Mouse (Mus musculus) mouse embryonic stem cell (cell line): ENCODE data around the gene Fasl.

Source experiments
- in situ Hi-C, 2 experiments: fragments of 300-500 bp; cut with MboI; formaldehyde crosslinking; loops; 1 replicate in 1 of 2; 3 replicates in 1 of 2; pipeline ENCODE4 v1.14.3; 2019 to 2020; ENCODE audit warnings: low sequenced_read_pairs in 2 of 2, low pct_unique_long_range_greater_than_20kb in 1 of 2, mixed read lengths in 1 of 2; ENCODE audit not compliant: unreplicated experiment in 1 of 2

The Fasl gene

GRCm38 (mm10) chr1:161788339-161788738 is at the start of gene Fasl:
Fasl (minus strand) TSS chr1:161788495.
- in situ Hi-C loops, result no loop called here

- in situ Hi-C loops, result loop anchor here in 1 of 2 experiments (25.0 kb wide), 1 partner anchor 886 kb away; no protein-coding TSS in a partner anchor
Measured at GRCm38 (mm10) chr1:161826677-161827076, 38.4 kb upstream of the Fasl start.

- in situ Hi-C loops, result no loop called here
Measured at GRCm38 (mm10) chr1:161809428-161809827, 21.1 kb upstream of the Fasl start.

GRCm38 (mm10) chr1:161808980-161809379 is 20.7 kb upstream of the Fasl start:
- in situ Hi-C loops, result no loop called here

GRCm38 (mm10) chr1:161804541-161804971 is 16.3 kb upstream of the Fasl start:
- in situ Hi-C loops, result no loop called here

GRCm38 (mm10) chr1:161801321-161801720 is 13.0 kb upstream of the Fasl start:
- in situ Hi-C loops, result no loop called here

GRCm38 (mm10) chr1:161800256-161800655 is 12.0 kb upstream of the Fasl start:
- in situ Hi-C loops, result no loop called here

- in situ Hi-C loops, result no loop called here
Measured at GRCm38 (mm10) chr1:161799791-161800190, 11.5 kb upstream of the Fasl start.

GRCm38 (mm10) chr1:161798866-161799265 is 10.6 kb upstream of the Fasl start:
- in situ Hi-C loops, result no loop called here

- in situ Hi-C loops, result no loop called here
Measured at GRCm38 (mm10) chr1:161794447-161795211, 6.3 kb upstream of the Fasl start.

- in situ Hi-C loops, result no loop called here
Measured at GRCm38 (mm10) chr1:161793321-161793720, 5.0 kb upstream of the Fasl start.

- in situ Hi-C loops, result no loop called here
Measured at GRCm38 (mm10) chr1:161792687-161792969, 4.3 kb upstream of the Fasl start.

GRCm38 (mm10) chr1:161791854-161792686 is 3.8 kb upstream of the Fasl start:
- in situ Hi-C loops, result no loop called here

- in situ Hi-C loops, result no loop called here
Measured at GRCm38 (mm10) chr1:161782725-161783124, 5.6 kb downstream of the Fasl start.

- in situ Hi-C loops, result no loop called here
Measured at GRCm38 (mm10) chr1:161781594-161781993, 6.7 kb downstream of the Fasl start.

GRCm38 (mm10) chr1:161779057-161779456 is 9.2 kb downstream of the Fasl start:
- in situ Hi-C loops, result no loop called here

- in situ Hi-C loops, result no loop called here
Measured at GRCm38 (mm10) chr1:161775151-161775550, 13.1 kb downstream of the Fasl start.

- in situ Hi-C loops, result no loop called here
Measured at GRCm38 (mm10) chr1:161771293-161771692, 17.0 kb downstream of the Fasl start.

GRCm38 (mm10) chr1:161769329-161769728 is 19.0 kb downstream of the Fasl start:
- in situ Hi-C loops, result no loop called here

- in situ Hi-C loops, result no loop called here
Measured at GRCm38 (mm10) chr1:161767101-161767524, 21.2 kb downstream of the Fasl start.
